Mouse (Mus musculus): ENCODE measurements around the gene Syncrip.
A peak's percentile ranks its signal among the peaks of the same experiment; 100 is the strongest.

Gene Syncrip

DNA sequence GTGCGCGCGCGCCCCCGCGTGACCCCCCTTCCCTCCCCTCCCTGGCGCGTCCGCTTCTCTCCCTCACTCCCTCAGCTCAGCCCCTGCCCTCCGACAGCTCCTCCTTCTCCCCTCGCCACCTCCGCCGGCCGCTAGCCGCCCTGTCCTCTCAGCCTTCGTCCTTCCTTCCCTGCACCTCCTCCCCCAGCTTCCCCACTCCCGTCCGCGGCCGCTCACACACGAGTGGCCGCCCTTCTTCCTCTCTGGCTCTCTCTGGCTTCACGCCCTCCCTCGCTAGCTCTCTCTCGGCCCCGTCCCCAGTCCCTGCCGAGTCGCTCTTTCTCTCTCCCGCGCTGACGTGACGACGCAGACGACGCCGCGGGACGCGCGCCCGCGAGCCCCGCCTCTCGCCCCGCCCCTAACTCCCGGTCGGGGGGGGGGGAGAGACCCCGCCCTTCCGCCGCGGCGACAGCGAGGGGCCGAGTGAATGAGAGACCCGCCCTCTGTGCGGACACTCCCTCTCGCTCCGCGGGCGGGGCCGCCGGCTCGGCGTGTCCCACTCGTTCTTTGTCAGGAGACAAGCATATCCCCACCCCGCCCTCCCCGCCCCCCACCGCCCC is at the start of gene Syncrip:
Gene Syncrip (minus strand): TSS at position 345 of the 599 bp plus-strand sequence.
- peak; percentile 95 for DNase-seq (ENCODE audit: low spot score)

DNA sequence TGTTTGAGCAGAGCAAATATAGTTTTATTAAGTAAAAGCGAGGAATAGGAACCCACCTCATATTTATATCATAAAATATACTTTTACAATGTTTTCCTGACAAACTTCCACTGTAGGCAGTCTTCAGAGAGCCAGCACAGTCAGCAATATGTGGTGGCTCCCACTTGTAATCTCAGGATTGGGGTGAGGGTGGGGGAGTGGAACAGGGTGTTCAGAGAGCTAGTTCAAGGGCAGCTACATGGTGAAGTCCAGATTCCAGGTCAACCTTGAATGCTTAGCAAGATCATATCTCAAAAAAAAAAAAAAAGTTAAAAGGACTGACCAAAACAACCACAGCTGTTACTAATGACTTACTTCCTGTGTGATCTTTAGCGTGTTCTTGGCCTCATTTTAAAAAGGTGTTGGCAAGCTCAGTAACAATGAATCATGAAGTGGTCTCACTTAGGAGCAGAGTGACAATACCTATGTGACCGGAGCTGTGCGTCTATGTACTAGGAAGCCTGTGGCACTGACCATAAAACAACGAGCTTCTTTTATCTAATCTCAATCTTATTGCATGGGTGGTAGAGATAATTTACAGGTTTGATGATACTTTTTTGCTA is 47.7 kb upstream of the Syncrip start:
- no peak for DNase-seq (ENCODE audit: low spot score)

DNA sequence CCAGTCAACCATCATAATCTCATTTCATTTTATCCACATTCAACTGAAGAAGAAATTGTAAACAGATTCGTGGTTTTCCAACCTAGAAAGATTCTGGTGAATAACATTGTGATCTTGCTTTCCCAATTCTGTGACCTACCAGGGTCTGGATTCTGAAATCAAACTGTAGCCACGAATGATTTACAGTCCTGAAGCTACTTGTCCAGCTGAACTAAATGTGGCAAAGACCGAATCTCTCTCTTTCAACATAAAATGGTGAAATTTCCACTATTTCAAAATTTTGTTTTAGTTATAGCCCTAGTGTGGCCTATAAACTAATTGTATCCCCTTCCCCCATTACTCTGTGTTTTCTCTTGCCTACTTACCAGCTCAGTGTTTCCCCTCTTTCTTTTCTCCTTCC is 47.2 kb upstream of the Syncrip start:
- DNase-seq (ENCODE audit: low spot score) = no peak

DNA sequence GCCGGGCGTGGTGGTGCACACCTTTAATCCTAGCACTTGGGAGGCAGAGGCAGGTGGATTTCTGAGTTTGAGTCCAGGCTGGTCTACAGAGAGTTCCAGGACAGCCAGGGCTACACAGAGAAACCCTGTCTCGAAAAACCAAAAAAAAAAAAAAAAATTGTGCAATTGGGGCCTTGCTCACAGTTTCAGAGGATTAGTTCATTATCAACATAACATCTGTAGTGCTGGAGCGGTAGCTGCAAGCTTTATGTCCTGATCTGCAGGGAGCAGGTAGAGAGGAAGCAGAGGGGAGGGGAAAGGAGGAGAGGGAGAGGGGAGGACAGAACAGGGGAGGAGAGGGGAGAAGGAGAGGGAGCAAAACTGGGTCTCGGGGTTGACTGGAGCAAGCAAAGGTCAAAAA is 46.4 kb upstream of the Syncrip start:
- no peak for DNase-seq (ENCODE audit: low spot score)

DNA sequence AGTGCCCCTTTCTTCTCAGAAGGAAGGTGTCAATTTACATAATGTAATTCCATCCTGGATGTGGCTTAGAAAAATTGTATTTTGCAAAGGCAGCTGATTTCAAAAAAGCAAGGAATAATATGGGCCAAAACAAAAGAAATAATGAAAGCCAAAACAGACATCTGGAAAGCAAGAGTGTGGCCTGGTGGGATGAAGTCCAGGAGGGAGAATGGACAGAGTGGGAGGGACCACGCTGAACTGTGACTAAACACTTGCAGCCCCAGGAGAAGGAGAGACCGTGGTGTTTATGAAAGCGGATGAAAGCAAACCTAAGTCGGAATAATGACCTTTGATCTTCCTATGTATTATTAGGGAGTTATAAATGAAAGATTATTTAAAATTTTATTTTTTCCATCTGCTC is 45.6 kb upstream of the Syncrip start:
- DNase-seq (ENCODE audit: low spot score) = no peak

DNA sequence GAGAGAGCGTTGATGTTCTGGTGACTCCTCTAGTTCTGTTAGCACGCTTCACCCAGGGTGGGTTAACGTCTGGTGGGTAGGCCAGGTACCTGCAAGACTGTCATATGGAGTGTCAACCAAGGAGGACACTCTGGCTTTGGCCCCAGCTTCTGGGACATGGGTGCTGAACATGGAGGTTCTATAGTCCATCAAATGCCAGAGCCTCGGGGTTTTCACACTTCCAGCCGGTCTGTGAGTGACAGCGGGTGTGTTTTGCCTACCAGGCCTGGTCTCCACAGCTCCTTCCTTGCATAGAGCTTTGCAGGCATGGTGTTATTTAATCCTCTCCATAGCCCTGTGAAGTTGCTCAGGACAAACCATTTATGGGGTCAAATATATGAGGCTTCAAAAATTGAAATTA is 43.0 kb upstream of the Syncrip start:
- DNase-seq (ENCODE audit: low spot score) = no peak

DNA sequence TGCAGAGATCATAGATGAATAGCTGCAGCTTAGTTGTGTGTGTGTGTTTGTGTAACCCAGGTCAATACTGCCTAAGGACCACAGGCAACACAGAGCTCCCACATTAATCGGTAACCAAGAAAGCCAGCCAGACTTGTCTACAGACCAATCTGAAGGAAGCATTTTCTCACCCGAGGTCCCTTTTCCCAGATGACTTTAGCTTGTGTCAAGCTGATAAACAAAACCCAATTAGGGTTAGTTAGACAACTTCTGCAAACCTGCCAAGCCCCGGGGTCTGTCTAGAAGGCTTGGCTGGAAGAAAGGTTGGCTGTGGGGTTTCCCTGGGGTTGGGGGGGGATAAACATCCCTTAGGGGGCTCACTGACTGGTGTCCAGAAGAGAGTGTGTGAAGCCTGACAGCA is 42.4 kb upstream of the Syncrip start:
- DNase-seq (ENCODE audit: low spot score) = no peak

DNA sequence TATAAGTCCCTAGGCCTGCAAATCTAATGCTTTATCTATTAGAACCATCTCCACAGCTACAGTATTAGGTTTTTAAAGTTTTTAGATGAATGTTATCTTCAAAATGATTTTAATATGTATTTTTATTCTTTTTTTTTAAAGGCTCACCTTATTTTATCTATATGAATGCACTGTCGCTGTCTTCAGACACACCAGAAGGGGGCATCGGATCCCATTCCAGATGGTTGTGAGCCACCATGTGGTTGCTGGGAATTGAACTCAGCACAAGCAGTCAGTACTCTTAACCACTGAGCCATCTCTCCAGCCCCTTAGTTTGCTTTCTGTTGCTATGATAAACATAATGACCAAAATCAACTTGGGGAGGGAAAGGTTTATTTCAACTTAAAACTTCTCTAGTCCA is 42.0 kb upstream of the Syncrip start:
- no peak for DNase-seq (ENCODE audit: low spot score)

DNA sequence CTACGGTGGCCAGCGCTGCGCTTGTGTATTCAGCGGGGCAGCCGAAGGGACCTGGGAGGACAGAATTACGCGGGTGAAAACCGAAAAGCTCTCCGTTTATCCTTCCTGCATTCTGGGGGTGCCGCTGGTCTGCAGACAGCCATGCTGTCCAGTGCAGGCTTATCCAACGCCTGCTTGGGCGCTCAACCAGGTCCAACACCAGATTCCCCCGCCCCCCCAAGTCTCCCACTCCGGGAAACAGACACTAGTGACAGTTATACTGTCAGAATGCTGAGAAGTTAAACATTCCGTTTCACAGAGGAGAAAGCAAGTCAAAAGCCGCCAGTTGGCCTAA is 40.9 kb upstream of the Syncrip start:
- DNase-seq (ENCODE audit: low spot score) = no peak

DNA sequence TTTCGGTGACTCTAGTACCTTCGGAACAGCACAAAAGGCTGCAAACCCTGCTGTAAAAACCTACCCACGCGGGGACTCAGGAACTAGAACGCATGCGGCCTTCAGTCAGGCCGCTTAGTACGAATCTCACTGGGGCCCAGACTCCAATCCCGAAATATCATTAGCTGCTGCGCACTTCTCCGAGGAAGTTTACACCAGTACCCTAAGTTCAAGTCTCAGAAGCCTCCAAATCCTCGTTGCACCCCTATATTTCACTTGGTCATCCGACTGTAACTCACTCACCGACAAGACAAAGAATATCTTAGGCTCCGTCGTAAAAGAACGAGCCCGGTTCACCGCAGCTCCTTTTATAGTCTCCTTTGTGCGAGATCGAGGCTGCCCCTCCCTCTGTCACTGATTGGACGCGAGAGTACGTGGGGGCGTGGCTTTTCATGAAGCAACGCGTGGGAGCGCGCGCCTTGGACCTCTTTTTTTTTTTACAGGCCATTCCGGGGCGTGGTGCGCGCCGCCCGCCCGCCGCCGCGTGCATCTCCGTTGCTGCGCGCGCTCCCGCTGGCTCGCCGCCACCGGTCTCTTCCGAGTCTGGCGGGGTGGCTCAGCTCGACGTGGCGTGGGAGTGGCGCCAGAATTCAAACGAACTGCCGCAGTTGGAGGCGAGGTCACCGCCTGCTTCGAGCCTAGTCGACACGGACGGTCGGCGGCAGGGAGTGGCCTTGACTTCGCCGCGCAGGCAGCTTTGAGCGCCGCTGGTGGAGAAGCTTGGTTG is 40.4 kb upstream of the Syncrip start:
- peak; percentile 96 for DNase-seq (ENCODE audit: low spot score)

DNA sequence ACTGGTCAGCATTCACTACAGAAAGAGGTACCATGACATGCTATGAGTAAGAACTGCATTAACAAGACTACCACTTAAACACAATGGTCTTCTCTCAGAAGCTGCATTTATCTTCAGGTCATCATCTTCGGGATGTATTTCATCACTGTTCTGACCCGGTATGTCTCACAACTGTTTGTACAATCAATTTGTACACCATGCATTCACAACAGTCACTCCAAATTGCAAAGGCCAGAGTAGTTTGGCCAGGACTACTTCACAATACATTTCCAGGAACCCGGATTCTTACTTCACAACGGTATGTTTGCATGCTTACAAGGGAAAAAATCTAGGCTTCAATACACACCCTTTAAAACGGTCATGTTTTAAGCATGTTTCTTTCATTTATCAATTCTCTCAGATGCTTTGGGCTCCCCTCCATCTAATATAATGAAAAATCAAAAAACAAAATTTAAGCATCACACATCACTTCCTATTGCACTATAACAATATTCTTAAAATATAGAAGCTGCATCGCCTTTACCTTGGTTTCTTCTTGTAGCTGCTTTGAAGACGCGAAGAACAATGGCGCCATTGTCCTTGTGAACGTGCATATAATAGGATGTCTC is 39.7 kb upstream of the Syncrip start:
- DNase-seq (ENCODE audit: low spot score) = no peak

DNA sequence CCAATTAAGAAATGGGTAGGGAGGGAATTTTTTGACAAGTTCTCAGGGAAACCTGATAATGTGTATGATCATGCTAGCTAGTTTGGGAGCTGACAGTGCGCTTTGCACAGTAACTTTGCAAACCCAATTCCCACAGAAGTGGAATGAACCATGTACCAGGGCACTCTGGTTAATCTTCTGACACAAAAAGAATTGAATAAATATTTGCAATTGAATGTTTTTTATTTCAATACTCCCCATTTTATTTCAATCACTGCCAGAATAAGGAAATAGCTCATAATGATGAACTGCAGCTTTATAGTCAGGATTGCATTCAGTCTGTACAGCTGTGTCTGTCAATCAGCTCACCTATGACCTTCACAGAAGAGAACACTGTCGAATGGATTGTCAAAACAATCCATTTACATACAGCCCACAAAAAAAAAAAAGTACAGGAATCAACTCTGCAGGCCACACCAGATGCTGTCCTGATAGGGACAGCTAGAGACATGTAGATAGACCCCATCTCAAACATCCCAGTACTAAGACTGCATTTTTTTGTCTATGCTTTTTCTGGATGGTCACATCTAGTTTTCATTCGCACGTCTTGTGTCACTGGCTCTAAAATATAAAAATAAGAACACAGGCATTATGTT is 38.6 kb upstream of the Syncrip start:
- DNase-seq (ENCODE audit: low spot score) = no peak

DNA sequence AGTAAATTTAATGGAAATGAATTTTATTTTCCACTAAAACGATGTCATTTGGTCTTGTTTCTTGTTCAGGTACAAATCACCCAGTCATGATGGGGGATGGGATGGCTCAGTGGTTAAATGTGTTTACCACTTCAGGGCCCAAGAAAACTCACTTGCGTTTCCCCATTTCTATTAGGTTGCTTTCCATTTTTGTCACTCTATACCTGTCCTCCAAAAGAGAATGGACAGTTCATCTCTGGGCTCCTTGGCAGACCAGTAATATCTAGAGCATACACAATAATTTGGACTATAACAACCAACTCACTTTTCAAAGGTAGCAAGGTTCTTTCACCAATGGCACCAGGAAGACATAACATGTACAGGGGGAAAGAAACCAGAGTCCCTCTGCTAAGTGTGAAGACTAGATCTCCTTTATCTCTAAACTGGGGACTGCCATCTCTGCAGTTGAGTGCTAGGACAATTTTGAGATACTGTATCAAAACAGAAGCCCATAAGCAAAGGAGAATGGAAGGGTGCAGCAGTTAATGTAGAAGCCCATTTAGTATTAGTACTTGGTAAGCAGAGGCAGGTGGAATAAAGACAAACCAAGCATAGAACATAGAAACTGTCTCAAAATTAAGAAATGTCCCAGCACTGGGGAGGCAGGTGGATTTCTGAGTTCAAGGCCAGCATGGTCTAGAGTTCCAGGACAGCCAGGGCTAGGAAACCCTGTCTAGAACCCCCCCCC is 37.9 kb upstream of the Syncrip start:
- DNase-seq (ENCODE audit: low spot score) = no peak

DNA sequence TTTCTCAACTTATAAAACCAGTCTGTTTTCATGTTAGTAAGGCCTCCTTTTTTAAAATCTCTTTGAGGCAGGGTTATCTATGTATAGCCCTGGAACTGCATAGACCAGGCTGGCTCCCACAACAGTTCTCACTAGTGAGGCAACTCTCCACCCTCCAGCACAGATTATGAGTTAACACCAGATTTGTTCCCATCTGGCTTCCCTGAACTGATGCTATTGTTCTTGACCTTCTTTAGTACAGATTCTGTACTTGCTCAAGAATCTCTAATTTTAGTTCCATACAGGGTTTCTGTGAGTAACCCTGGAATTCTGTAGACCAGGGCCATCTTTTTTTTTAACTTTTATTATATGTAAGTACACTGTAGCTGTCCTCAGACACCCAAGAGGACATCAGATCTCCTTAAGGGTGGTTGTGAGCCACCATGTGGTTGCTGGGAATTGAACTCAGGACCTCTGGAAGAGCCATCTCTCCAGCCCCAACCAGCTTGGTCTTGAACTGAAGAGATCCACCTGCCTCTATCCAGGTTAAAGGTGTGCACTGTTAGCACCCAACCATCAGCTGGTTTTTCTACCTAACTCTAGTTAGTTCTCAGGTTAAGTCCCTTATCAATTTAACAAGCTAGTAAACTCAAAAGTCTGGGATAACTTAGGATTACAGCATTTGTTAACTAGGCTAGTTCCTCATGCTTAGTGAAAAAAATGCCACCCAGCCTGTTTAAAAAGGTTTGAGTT is 37.2 kb upstream of the Syncrip start:
- DNase-seq (ENCODE audit: low spot score) = no peak

DNA sequence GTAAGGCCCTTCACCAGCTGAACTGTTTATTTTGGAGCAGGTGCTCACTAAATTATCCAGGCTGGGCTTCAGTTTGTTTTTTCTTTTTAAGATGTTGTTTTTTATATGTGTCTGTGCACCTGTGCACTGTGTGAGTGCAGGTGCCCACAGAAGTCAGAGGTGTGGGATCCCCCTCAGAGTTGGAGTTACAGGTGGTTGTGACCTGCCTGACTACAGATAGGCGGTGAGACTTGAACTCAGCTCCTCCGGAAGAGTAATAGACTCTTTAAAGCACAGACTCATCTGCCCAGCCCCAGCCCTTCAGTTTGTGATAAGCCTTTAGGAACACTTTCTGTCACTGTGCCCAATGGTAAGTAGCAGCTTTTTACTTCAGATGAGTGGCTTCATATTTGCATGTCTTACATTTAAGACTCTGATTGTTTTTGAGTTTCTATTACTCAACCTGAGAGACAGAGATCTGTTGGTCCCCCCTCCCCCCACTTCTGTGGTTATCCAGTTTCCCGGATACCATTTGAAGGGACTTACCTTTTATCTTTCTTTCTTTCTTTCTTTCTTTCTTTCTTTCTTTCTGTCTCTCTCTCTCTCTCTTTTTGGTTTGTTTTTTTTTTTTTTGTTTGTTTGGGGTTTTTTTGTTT is 34.1 kb upstream of the Syncrip start:
- no peak for DNase-seq (ENCODE audit: low spot score)

DNA sequence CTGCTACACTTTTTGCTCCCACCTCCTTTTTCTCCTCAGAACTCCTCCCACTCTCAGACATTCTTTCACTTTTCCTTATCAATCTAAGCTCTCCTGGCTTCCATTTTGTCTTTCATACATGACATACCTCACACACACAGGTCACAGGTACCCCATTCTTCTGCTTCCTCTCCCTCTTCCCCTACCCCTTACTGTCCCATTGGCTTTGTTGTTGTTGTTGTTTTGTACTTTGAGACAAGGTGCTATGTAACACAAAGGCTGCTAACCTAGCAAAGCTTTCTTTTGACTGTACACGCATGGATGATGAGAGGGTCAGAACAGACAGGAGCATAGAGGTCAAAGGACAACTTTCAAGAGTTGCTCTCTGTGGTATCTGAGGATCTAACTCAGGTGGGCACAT is 33.2 kb upstream of the Syncrip start:
- DNase-seq (ENCODE audit: low spot score) = no peak

DNA sequence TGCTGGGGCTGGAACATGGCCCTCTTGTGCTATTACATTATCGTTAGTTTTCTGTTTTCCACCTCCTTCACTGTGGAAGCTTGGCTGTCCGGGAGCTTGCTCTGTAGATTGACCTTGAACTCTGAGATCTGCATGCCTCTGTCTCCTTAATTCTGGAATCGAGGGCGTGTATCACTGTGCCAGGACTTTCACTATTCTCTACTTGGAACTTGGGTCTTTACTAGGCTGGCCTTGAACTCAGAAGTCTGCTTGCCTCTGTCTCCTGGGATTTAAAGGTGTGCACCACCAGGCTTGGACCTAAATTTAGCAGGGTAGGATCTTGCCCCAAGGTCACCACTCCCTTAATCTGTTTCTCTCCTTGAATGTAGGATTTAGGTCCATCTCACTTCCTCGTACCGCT is 19.5 kb upstream of the Syncrip start:
- no peak for DNase-seq (ENCODE audit: low spot score)

DNA sequence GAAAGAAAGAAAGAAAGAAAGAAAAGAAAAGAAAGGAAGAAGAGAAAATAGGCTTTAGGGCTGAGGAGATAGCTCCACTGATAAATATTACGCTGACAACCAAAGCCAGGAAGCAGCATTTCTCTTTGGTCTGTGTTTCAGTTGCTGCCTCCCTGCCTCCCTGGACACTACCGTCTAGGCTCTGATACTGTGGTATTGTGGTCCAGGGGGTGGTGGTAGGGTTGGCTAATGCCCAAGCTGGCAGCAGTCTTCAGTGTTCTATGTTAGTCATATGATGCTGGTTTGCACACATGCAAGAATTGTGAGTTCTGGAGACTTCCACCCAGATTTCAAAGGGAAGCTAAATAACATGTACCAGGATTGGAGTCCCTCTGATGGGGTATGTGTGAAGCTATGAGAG is 17.7 kb upstream of the Syncrip start:
- DNase-seq (ENCODE audit: low spot score) = no peak

DNA sequence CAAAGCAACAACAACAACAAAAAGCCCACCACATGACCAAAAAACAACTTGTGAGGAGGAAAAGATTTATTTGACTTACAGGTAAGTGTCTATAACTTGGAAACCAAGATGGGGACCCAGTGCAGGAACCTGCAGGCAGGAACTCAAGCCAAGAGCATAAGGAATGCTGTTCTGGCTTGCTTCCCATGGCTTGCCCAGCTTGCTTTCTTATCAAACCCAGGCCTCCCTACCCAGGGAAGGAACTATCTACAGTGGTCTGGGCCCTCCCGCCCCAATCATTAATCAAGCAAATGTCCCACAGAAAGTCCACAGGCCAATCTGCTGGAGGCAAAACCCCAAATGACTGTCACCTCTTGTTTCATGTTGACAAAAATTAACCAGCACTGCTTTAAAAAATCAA is 10.1 kb upstream of the Syncrip start:
- no peak for DNase-seq (ENCODE audit: low spot score)

DNA sequence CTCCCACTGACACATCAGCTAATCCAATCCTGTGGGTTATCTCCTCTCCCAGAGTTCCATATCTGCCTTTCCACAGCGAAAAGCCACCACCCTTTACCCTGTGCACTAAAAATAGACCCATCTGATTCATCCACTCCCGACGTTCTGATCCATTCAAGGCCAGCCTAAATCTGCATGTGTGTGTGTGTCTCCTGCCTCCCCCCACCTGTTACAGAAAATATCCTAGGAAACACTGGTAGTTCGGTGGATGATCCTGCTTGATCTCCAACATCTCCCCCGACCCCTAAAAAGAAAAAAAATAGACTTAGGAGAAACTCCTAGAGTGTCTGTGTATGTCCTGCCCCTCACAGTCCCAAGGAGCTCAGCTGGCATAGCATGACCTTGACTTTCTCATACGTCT is 2.2 kb upstream of the Syncrip start:
- peak; percentile 7 for DNase-seq (ENCODE audit: low spot score)

DNA sequence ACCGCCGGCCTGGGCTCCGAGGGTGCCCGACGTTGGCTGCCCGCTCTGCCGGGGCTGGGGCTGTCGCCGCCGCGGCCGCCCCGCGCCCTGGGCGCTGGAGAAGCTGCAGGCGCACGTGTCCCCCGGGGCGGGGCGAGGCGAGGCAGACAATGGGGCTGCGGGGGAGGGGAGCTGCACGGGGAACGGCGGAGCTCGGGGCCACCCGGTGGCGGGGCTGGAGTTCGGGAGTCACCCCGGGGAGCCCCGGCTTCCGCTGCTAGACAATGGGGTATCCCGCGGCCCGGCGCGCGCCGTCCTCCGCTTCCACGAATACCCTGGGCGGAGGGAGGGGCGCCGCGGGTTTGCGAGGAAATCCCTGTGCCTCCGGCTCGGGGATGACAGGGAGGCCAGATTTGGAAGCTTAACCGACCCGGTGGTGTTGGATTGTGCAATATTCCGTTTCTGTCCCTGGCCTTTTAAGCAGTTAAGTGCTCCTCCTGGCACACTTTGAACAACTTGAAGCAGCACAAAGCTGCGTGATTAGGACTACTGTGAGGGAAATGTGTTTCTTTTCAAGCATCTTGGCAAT is 539 bp upstream of the Syncrip start:
- DNase-seq (ENCODE audit: low spot score) = no peak
